Mouse (Mus musculus): ENCODE measurements around the gene Folr1. TPM values are rescaled to one million over a fixed set of nuclear protein-coding genes. Genes with fewer than 3 reads are reported as not detected.
A peak's percentile ranks its signal among the peaks of the same experiment; 100 is the strongest.

Gene Folr1
- polyA plus RNA-seq, 1 experiment from 2014 or later, result 4.1 TPM

GRCm38 (mm10) chr7:101831437-101831836 lies 39.2 kb downstream of the Folr1 start:
- H3K9ac ChIP-seq, result no peak overlapping the region
- peaks cover 30% of the 10 kb centered on the region for H3K4me1 ChIP-seq (replicated peaks)
- H3K4me2 ChIP-seq, result no peak overlapping the region
- peaks cover 78% of the 10 kb centered on the region for H3K36me3 ChIP-seq
- no peak overlapping the region for H3K4me3 ChIP-seq
- no peaks in the 10 kb centered on the region for H3K9me3 ChIP-seq (replicated peaks)
- H3K27me3 ChIP-seq (replicated peaks), result no peaks in the 10 kb centered on the region
- no peak for ATAC-seq (ENCODE audit: insufficient number of reproducible peaks, low FRiP score)
- no peak overlapping the region for H3K27ac ChIP-seq (ENCODE audit: poor library complexity, severe bottlenecking)
- WGBS, result 91% methylated on average over 8 of the region's 8 CpGs

- peaks cover 89% of the 10 kb centered on the region for H3K36me3 ChIP-seq
- no peak overlapping the region for H3K4me2 ChIP-seq
- H3K9ac ChIP-seq, result no peak overlapping the region
- H3K4me3 ChIP-seq, result no peak overlapping the region
- 93% methylated on average over 3 of the region's 3 CpGs for WGBS
- no peaks in the 10 kb centered on the region for H3K27me3 ChIP-seq (replicated peaks)
- H3K9me3 ChIP-seq (replicated peaks), result no peaks in the 10 kb centered on the region
- peaks cover 22% of the 10 kb centered on the region for H3K4me1 ChIP-seq (replicated peaks)
- no peak overlapping the region for H3K27ac ChIP-seq (ENCODE audit: poor library complexity, severe bottlenecking)
- no peak for ATAC-seq (ENCODE audit: insufficient number of reproducible peaks, low FRiP score)
Observed at GRCm38 (mm10) chr7:101830373-101830772, 40.2 kb downstream of the Folr1 start.

- H3K9me3 ChIP-seq (replicated peaks), result no peaks in the 10 kb centered on the region
- no peak overlapping the region for H3K27ac ChIP-seq (ENCODE audit: poor library complexity, severe bottlenecking)
- 80% methylated on average over 17 of the region's 18 CpGs for WGBS
- peaks cover 62% of the 10 kb centered on the region for H3K36me3 ChIP-seq
- peaks cover 35% of the 10 kb centered on the region for H3K4me1 ChIP-seq (replicated peaks)
- no peak for ATAC-seq (ENCODE audit: insufficient number of reproducible peaks, low FRiP score)
- H3K9ac ChIP-seq, result no peak overlapping the region
- no peak overlapping the region for H3K4me2 ChIP-seq
- H3K4me3 ChIP-seq, result no peak overlapping the region
- H3K27me3 ChIP-seq (replicated peaks), result peaks cover 28% of the 10 kb centered on the region
Observed at GRCm38 (mm10) chr7:101823758-101824630, 46.6 kb downstream of the Folr1 start.

GRCm38 (mm10) chr7:101822836-101823757 lies 47.5 kb downstream of the Folr1 start:
- 0 out of 2 replicates have a peak, but pooled peaks have one; percentile 4 for ATAC-seq (ENCODE audit: insufficient number of reproducible peaks, low FRiP score)
- Histone ChIP-seq H3K9ac (no peak overlapping the region), H3K9me3 (replicated peaks) (no peaks in the 10 kb centered on the region), H3K27me3 (replicated peaks) (peaks cover 37% of the 10 kb centered on the region), H3K4me1 (replicated peaks) (peaks cover 40% of the 10 kb centered on the region), H3K4me2 (peak overlapping the region; percentile 79; the same call in 1 of the 2 replicates), H3K4me3 (no peak overlapping the region), H3K27ac (ENCODE audit: poor library complexity, severe bottlenecking) (no peak overlapping the region), H3K36me3 (peaks cover 53% of the 10 kb centered on the region)
- 41% methylated on average over 32 of the region's 32 CpGs for WGBS

GRCm38 (mm10) chr7:101821571-101822501 lies 48.8 kb downstream of the Folr1 start:
- 1% methylated on average over 69 of the region's 71 CpGs for WGBS
- Histone ChIP-seq H3K4me2 (peak overlapping the region; percentile 79), H3K4me3 (peak overlapping the region; percentile 53), H3K9me3 (replicated peaks) (no peaks in the 10 kb centered on the region), H3K9ac (peak overlapping the region; percentile 71), H3K27ac (ENCODE audit: poor library complexity, severe bottlenecking) (peak overlapping the region; percentile 60), H3K4me1 (replicated peaks) (peaks cover 43% of the 10 kb centered on the region), H3K36me3 (peaks cover 41% of the 10 kb centered on the region), H3K27me3 (replicated peaks) (peaks cover 49% of the 10 kb centered on the region)
- ATAC-seq (ENCODE audit: insufficient number of reproducible peaks, low FRiP score), result peak; percentile 80

GRCm38 (mm10) chr7:101820295-101821030 lies 50.1 kb downstream of the Folr1 start:
- H3K9ac ChIP-seq, result no peak overlapping the region
- H3K27ac ChIP-seq (ENCODE audit: poor library complexity, severe bottlenecking), result no peak overlapping the region
- H3K9me3 ChIP-seq (replicated peaks), result no peaks in the 10 kb centered on the region
- WGBS, result 3% methylated on average over 35 of the region's 35 CpGs
- H3K27me3 ChIP-seq (replicated peaks), result peaks cover 55% of the 10 kb centered on the region
- peak overlapping the region; percentile 53 for H3K4me3 ChIP-seq
- peaks cover 27% of the 10 kb centered on the region for H3K36me3 ChIP-seq
- H3K4me2 ChIP-seq, result peak overlapping the region; percentile 79
- ATAC-seq (ENCODE audit: insufficient number of reproducible peaks, low FRiP score), result no peak
- peaks cover 43% of the 10 kb centered on the region for H3K4me1 ChIP-seq (replicated peaks)

GRCm38 (mm10) chr7:101817861-101818401 lies 52.7 kb downstream of the Folr1 start, which contains the start of gene Phox2a:
Gene Phox2a (plus strand): TSS chr7:101818313.
- H3K27ac ChIP-seq (ENCODE audit: poor library complexity, severe bottlenecking), result no peak within 1 kb of the TSS
- H3K27me3 ChIP-seq (replicated peaks), result peaks cover 55% of the 10 kb centered on the region
- no peak; the same call in 1 of the 2 replicates for ATAC-seq (ENCODE audit: insufficient number of reproducible peaks, low FRiP score)
- peak within 1 kb of the TSS; percentile 46 for H3K9ac ChIP-seq
- peaks cover 35% of the 10 kb centered on the region for H3K4me1 ChIP-seq (replicated peaks)
- H3K36me3 ChIP-seq, result 0 out of 2 replicates have a peak, but pooled peaks cover 2% of the 10 kb centered on the region
- H3K4me2 ChIP-seq, result peak within 1 kb of the TSS; percentile 70
- WGBS, result under 1% methylated on average over 45 of the region's 45 CpGs
- peaks cover 7% of the 10 kb centered on the region; the same call in 1 of the 2 replicates for H3K9me3 ChIP-seq (replicated peaks)
- peak within 1 kb of the TSS; percentile 45 for H3K4me3 ChIP-seq

Data from heart, embryonic 12.5 days (tissue).